Mouse (Mus musculus): ENCODE data around the gene Tmprss2. TPM values are rescaled to one million over a fixed set of nuclear protein-coding genes. Genes with fewer than 3 reads are reported as not detected.

Gene Tmprss2
- total RNA-seq (2021), result 0.56 and 1.7 TPM in 2 replicates
- long read RNA-seq, experiment 1, result 0 reads
- long read RNA-seq, experiment 2, result 0 reads

- DNase-seq, result peak; percentile 43
Observed at GRCm38 (mm10) chr16:97610939-97611338, at the start of gene Tmprss2. TSS of gene Tmprss2 (minus strand) at chr16:97611195.

- DNase-seq, result no peak
Observed at GRCm38 (mm10) chr16:97659225-97659658, 48.2 kb upstream of the Tmprss2 start.

- no peak for DNase-seq
Observed at GRCm38 (mm10) chr16:97658481-97658880, 47.5 kb upstream of the Tmprss2 start.

- peak; percentile 36 for DNase-seq
Observed at GRCm38 (mm10) chr16:97655800-97656199, 44.8 kb upstream of the Tmprss2 start.

- DNase-seq, result no peak
Observed at GRCm38 (mm10) chr16:97649522-97650188, 38.7 kb upstream of the Tmprss2 start.

- no peak for DNase-seq
Observed at GRCm38 (mm10) chr16:97644681-97645080, 33.7 kb upstream of the Tmprss2 start.

GRCm38 (mm10) chr16:97639630-97640029 lies 28.6 kb upstream of the Tmprss2 start:
- no peak for DNase-seq

GRCm38 (mm10) chr16:97632880-97633484 lies 22.0 kb upstream of the Tmprss2 start:
- no peak for DNase-seq

- DNase-seq, result no peak
Observed at GRCm38 (mm10) chr16:97623166-97623565, 12.2 kb upstream of the Tmprss2 start.

GRCm38 (mm10) chr16:97622383-97622889 lies 11.4 kb upstream of the Tmprss2 start:
- DNase-seq, result no peak

GRCm38 (mm10) chr16:97618285-97618684 lies 7.3 kb upstream of the Tmprss2 start:
- DNase-seq, result no peak

GRCm38 (mm10) chr16:97612009-97612408 lies 1.0 kb upstream of the Tmprss2 start:
- no peak for DNase-seq

GRCm38 (mm10) chr16:97610246-97610645 lies 749 bp downstream of the Tmprss2 start:
- no peak for DNase-seq

GRCm38 (mm10) chr16:97609676-97610075 lies 1.3 kb downstream of the Tmprss2 start:
- no peak for DNase-seq

- no peak for DNase-seq
Observed at GRCm38 (mm10) chr16:97607956-97608355, 3.0 kb downstream of the Tmprss2 start.

GRCm38 (mm10) chr16:97606829-97607228 lies 4.2 kb downstream of the Tmprss2 start:
- no peak for DNase-seq

- DNase-seq, result no peak
Observed at GRCm38 (mm10) chr16:97605957-97606721, 4.9 kb downstream of the Tmprss2 start.

GRCm38 (mm10) chr16:97602256-97602655 lies 8.7 kb downstream of the Tmprss2 start:
- DNase-seq, result no peak

GRCm38 (mm10) chr16:97600591-97600990 lies 10.4 kb downstream of the Tmprss2 start:
- no peak for DNase-seq

- DNase-seq, result no peak
Observed at GRCm38 (mm10) chr16:97598046-97598445, 12.9 kb downstream of the Tmprss2 start.

GRCm38 (mm10) chr16:97593816-97594509 lies 17.0 kb downstream of the Tmprss2 start:
- peak; percentile 29 for DNase-seq

- peak; percentile 93 for DNase-seq
Observed at GRCm38 (mm10) chr16:97593057-97593456, 17.9 kb downstream of the Tmprss2 start.

Measured in adrenal gland, postnatal 14 days (tissue).